Mouse (Mus musculus) layer of hippocampus, adult 11-12 months (tissue): Measurements from ENCODE around the gene Mug1.
"Not testable (repeated sequence)": the region's sequence is repeated elsewhere in the genome, so short reads cannot be mapped to it uniquely, and the experiment has no call there.

Experiments
- DNase-seq: peaks from one replicate; pipeline ENCODE4 v3.0.0; 2022; ENCODE audit warnings: low spot score

Gene Mug1

DNA sequence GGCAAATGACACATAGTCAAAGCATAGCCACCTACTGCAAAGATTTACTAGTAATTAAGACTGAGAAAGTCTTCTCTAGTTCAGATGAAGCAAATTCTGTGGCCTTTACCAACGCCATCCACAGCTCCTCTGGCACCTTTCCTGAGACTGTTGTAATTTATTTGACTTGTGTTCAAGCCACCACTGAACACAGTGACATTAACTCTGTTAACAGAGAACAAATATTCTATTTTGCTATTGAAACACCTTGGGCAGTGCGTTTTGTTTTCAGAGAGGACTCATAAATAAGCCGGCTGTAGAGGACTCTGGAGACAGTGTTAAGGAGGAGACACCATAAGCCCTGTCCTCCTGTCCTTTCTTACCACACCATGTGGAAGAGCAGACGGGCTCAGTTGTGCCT, at the start of gene Mug1:
TSS of gene Mug1 (plus strand) at position 271 of the 400 bp plus-strand sequence.
- not testable (repeated sequence) for DNase-seq

DNA sequence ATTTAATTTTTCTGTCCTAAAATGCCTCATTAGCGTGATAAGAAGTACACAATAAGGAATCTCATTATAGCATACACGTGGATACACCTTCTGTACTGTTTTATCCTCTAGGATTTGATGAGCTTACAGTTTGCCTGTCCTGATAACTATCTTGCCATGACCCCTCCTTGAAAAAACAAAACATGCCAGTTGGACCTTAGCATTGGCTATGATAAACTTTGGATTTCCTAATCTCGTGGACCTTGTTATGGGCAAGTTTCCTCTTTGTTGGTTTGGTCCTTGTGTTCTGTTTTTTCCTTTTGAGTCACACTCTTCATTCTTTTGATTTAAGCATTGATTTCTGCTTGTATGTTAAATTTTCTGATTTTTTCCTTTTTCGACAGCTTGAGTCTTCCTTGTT, 10.3 kb upstream of the Mug1 start:
- DNase-seq, result no peak

DNA sequence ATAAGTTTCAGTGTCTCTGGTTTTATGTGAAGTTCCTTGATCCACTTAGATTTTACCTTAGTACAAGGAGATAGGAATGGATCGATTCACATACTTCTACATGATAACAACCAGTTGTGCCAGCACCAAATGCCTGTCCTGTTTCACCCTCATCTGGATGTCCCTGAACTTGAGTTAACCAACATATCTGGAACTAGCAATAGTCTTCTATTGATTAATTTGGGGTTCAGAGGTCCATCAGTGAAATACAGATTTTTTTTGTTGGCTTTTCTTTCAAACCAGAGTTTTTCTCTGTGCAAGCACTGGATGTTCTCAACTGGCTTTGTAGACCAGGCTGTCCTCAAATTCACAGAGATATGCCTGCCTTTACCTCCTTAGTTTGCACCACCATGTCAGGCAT, 2.0 kb upstream of the Mug1 start:
- DNase-seq, result no peak

DNA sequence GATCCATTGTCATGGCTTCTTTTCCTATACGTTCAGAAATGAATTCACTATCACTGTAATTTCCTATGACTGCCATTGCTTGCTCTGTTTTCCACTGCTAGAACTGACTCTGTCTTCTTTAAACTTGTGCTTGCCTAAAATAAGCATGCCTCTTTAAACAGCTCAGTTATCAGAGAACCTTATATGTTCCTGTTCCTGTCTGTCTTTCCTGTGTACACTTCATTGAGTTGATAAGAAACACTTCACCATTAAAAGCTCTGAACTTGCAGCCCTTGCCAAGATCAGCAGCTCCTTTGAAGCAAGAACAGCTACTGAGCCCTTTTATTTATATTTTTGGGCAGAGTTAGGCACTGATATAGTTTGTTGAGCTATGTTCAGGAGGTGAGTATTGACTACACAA, 10.0 kb downstream of the Mug1 start:
- DNase-seq, result no peak
